Mouse (Mus musculus): ENCODE data around the gene Gm30302. TPM values are rescaled to one million over a fixed set of nuclear protein-coding genes. Genes with fewer than 3 reads are reported as not detected.

Gene Gm30302
- polyA plus RNA-seq, 1 experiment from 2014 or later: 0.19 TPM

DNA sequence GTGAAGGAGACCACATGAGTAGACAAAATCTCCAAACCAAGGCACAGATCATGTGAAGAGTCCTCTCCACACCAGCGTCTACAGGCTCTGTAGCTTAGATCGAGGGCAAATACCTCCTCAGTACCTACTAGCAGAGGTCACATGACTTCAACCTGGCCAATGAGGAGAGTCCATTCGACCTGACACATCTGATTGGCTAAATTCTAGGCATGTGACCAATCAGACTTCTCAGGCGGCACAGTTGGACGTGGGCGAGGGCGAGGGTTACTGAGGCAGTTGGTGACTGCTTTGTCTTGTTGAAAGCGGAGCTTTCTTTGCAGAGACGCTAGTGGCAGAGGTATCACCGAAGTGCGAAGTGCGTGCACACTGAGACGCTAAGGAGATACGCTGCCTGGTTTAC lies 36.6 kb downstream of the Gm30302 start:
- Histone ChIP-seq H3K36me3 (ENCODE audit: control insufficient read depth, insufficient read depth, low read length) (no peaks in the 10 kb centered on the region), H3K4me2 (no peak overlapping the region), H3K9me3 (replicated peaks; ENCODE audit: control insufficient read depth, low read length) (no peaks in the 10 kb centered on the region), H3K27ac (ENCODE audit: low read depth, low read length) (no peak overlapping the region), H3K27me3 (ENCODE audit: control insufficient read depth, insufficient read depth, low read length) (no peaks in the 10 kb centered on the region), H3K4me1 (ENCODE audit: control insufficient read depth, insufficient read depth, low read length) (no peaks in the 10 kb centered on the region), H3K4me3 (ENCODE audit: low read depth, low read length) (no peak overlapping the region), H3K9ac (ENCODE audit: low read depth, low read length) (no peak overlapping the region)
- ATAC-seq (replicated peaks; ENCODE audit: insufficient number of reproducible peaks, low FRiP score, low TSS enrichment): no peak
- 82% methylated on average over 14 of the region's 14 CpGs for WGBS (ENCODE audit: insufficient replicate concordance)

GRCm38 (mm10) chr13:49760675-49761074 lies 38.1 kb downstream of the Gm30302 start:
- Histone ChIP-seq H3K9me3 (replicated peaks; ENCODE audit: control insufficient read depth, low read length) (no peaks in the 10 kb centered on the region), H3K4me2 (no peak overlapping the region), H3K4me1 (ENCODE audit: control insufficient read depth, insufficient read depth, low read length) (no peaks in the 10 kb centered on the region), H3K4me3 (ENCODE audit: low read depth, low read length) (no peak overlapping the region), H3K27ac (ENCODE audit: low read depth, low read length) (no peak overlapping the region), H3K36me3 (ENCODE audit: control insufficient read depth, insufficient read depth, low read length) (no peaks in the 10 kb centered on the region), H3K27me3 (ENCODE audit: control insufficient read depth, insufficient read depth, low read length) (no peaks in the 10 kb centered on the region), H3K9ac (ENCODE audit: low read depth, low read length) (no peak overlapping the region)
- 52% methylated on average over 1 of the region's 1 CpGs for WGBS (ENCODE audit: insufficient replicate concordance)
- no peak for ATAC-seq (replicated peaks; ENCODE audit: insufficient number of reproducible peaks, low FRiP score, low TSS enrichment)

DNA sequence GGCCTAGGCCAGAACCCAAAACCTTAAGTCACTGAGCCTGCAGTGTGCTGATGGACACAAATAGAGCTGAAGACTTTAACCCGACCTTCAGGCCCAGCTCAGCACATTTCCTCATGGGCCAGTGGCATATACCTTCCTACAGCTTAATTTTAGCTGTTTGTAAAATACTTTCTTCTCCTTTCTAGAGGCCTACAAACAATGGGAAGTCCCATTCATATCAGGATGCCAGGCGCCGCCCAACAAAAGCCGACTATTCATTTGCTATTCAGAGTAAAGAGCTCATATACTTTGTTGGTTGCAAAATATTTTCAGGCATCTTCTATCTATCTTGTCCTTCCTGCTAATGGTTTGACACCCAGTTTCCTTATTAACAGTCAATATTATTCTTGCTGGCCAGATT lies 40.8 kb downstream of the Gm30302 start:
- Histone ChIP-seq H3K4me3 (ENCODE audit: low read depth, low read length) (no peak overlapping the region), H3K27ac (ENCODE audit: low read depth, low read length) (no peak overlapping the region), H3K4me2 (no peak overlapping the region), H3K9ac (ENCODE audit: low read depth, low read length) (no peak overlapping the region), H3K27me3 (ENCODE audit: control insufficient read depth, insufficient read depth, low read length) (no peaks in the 10 kb centered on the region), H3K9me3 (replicated peaks; ENCODE audit: control insufficient read depth, low read length) (no peaks in the 10 kb centered on the region), H3K4me1 (ENCODE audit: control insufficient read depth, insufficient read depth, low read length) (no peaks in the 10 kb centered on the region), H3K36me3 (ENCODE audit: control insufficient read depth, insufficient read depth, low read length) (no peaks in the 10 kb centered on the region)
- WGBS (ENCODE audit: insufficient replicate concordance): 83% methylated on average over 4 of the region's 4 CpGs
- no peak for ATAC-seq (replicated peaks; ENCODE audit: insufficient number of reproducible peaks, low FRiP score, low TSS enrichment)

DNA sequence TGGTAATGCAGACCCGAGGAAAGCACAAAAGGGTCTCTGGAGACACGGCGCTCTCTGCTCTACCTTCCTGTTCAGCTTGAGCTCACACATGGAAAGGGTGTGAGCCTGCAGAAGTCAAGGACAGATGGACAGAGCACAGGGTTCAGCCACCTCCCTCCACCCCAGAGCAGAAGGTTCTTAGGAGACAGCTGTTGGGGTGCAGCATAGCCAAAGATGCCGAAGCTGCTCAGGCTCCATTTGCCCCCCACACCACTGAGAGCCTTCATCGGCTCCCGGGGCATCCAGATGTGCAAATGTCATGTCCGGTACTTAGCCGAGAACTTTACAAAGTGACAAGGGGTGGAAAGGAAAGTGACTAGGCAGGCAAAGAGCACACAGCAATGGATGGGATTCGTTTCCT lies 42.2 kb downstream of the Gm30302 start:
- Histone ChIP-seq H3K36me3 (ENCODE audit: control insufficient read depth, insufficient read depth, low read length) (no peaks in the 10 kb centered on the region), H3K4me3 (ENCODE audit: low read depth, low read length) (no peak overlapping the region), H3K9me3 (replicated peaks; ENCODE audit: control insufficient read depth, low read length) (no peaks in the 10 kb centered on the region), H3K27ac (ENCODE audit: low read depth, low read length) (no peak overlapping the region), H3K4me1 (ENCODE audit: control insufficient read depth, insufficient read depth, low read length) (no peaks in the 10 kb centered on the region), H3K9ac (ENCODE audit: low read depth, low read length) (no peak overlapping the region), H3K27me3 (ENCODE audit: control insufficient read depth, insufficient read depth, low read length) (no peaks in the 10 kb centered on the region), H3K4me2 (no peak overlapping the region)
- 85% methylated on average over 9 of the region's 9 CpGs for WGBS (ENCODE audit: insufficient replicate concordance)
- ATAC-seq (replicated peaks; ENCODE audit: insufficient number of reproducible peaks, low FRiP score, low TSS enrichment): no peak

- 85% methylated on average over 16 of the region's 16 CpGs for WGBS (ENCODE audit: insufficient replicate concordance)
- Histone ChIP-seq H3K27ac (ENCODE audit: low read depth, low read length) (no peak overlapping the region), H3K4me1 (ENCODE audit: control insufficient read depth, insufficient read depth, low read length) (no peaks in the 10 kb centered on the region), H3K9me3 (replicated peaks; ENCODE audit: control insufficient read depth, low read length) (no peaks in the 10 kb centered on the region), H3K4me2 (no peak overlapping the region), H3K9ac (ENCODE audit: low read depth, low read length) (no peak overlapping the region), H3K27me3 (ENCODE audit: control insufficient read depth, insufficient read depth, low read length) (no peaks in the 10 kb centered on the region), H3K4me3 (ENCODE audit: low read depth, low read length) (no peak overlapping the region), H3K36me3 (ENCODE audit: control insufficient read depth, insufficient read depth, low read length) (no peaks in the 10 kb centered on the region)
- ATAC-seq (replicated peaks; ENCODE audit: insufficient number of reproducible peaks, low FRiP score, low TSS enrichment): no peak
These were observed 57.3 kb downstream of the Gm30302 start for GRCm38 (mm10) chr13:49741285-49742040.

- no peak for ATAC-seq (replicated peaks; ENCODE audit: insufficient number of reproducible peaks, low FRiP score, low TSS enrichment)
- Histone ChIP-seq H3K27ac (ENCODE audit: low read depth, low read length) (no peak overlapping the region), H3K4me2 (no peak overlapping the region), H3K4me1 (ENCODE audit: control insufficient read depth, insufficient read depth, low read length) (no peaks in the 10 kb centered on the region), H3K4me3 (ENCODE audit: low read depth, low read length) (no peak overlapping the region), H3K27me3 (ENCODE audit: control insufficient read depth, insufficient read depth, low read length) (no peaks in the 10 kb centered on the region), H3K36me3 (ENCODE audit: control insufficient read depth, insufficient read depth, low read length) (peaks cover 6% of the 10 kb centered on the region), H3K9ac (ENCODE audit: low read depth, low read length) (no peak overlapping the region), H3K9me3 (replicated peaks; ENCODE audit: control insufficient read depth, low read length) (no peaks in the 10 kb centered on the region)
- 89% methylated on average over 2 of the region's 2 CpGs for WGBS (ENCODE audit: insufficient replicate concordance)
These were observed 60.8 kb downstream of the Gm30302 start for GRCm38 (mm10) chr13:49738011-49738410.

DNA sequence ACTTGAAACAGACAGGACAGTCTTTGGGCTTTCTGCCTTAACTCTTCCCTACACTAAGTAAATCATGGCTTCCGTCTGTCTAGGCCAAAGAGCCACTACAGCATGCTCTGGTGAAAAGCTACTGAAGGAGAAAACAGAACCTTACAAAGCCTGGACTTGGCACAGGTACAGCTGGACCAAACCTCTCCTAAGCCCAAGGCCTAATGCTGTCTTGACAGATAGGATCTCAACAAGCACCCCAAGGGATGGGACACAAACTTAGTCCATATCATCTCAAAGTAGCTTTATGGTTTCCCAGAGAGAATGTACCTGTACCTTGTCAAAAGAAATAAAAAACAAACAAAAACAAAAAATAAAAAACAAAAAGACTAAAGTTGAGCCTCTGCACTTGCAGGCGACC lies 62.4 kb downstream of the Gm30302 start:
- H3K4me3 ChIP-seq (ENCODE audit: low read depth, low read length): no peak overlapping the region
- H3K36me3 ChIP-seq (ENCODE audit: control insufficient read depth, insufficient read depth, low read length): peaks cover 14% of the 10 kb centered on the region
- 92% methylated on average over 2 of the region's 2 CpGs for WGBS (ENCODE audit: insufficient replicate concordance)
- ATAC-seq (replicated peaks; ENCODE audit: insufficient number of reproducible peaks, low FRiP score, low TSS enrichment): no peak
- H3K9me3 ChIP-seq (replicated peaks; ENCODE audit: control insufficient read depth, low read length): no peaks in the 10 kb centered on the region
- H3K9ac ChIP-seq (ENCODE audit: low read depth, low read length): no peak overlapping the region
- H3K4me2 ChIP-seq: no peak overlapping the region
- H3K27me3 ChIP-seq (ENCODE audit: control insufficient read depth, insufficient read depth, low read length): no peaks in the 10 kb centered on the region
- H3K27ac ChIP-seq (ENCODE audit: low read depth, low read length): no peak overlapping the region
- H3K4me1 ChIP-seq (ENCODE audit: control insufficient read depth, insufficient read depth, low read length): no peaks in the 10 kb centered on the region

Other genes starting within 250 kb of the Gm30302 start
- gene Omd, start 216.5 kb downstream of the Gm30302 start, polyA plus RNA-seq (2014; fragmentation: Nextera tagmentation; extraction: Ambion mirVana): 0.46 TPM in 2 replicates
- 3.5 and 5.7 TPM in 2 replicates for gene Ogn, start 191.0 kb downstream of the Gm30302 start, polyA plus RNA-seq (2014; fragmentation: Nextera tagmentation; extraction: Ambion mirVana)
- gene Cenpp, start 146.2 kb downstream of the Gm30302 start, polyA plus RNA-seq (2014; fragmentation: Nextera tagmentation; extraction: Ambion mirVana): 29.1 and 29.5 TPM in 2 replicates
- gene Nol8, start 145.9 kb downstream of the Gm30302 start, polyA plus RNA-seq (2014; fragmentation: Nextera tagmentation; extraction: Ambion mirVana): 12.6 and 17.1 TPM in 2 replicates
- gene Iars, start 116.9 kb downstream of the Gm30302 start, polyA plus RNA-seq (2014; fragmentation: Nextera tagmentation; extraction: Ambion mirVana): 69.6 and 78.1 TPM in 2 replicates